Comparison of ENCODE assay signal across 9 mouse cellular contexts in genomic region chr4:133774570-133775554, GRCm38 (mm10). TPM values are rescaled to one million over a fixed set of nuclear protein-coding genes. Genes with fewer than 3 reads are reported as not detected.
DNase-seq lines count a peak whose midpoint lies in the region; ATAC-seq lines count a peak whose summit lies in the region.
"Had no signal": no experiment of that assay in that cellular context is flagged by ENCODE, and none has a peak within 500 bp of the region (broad histone marks: within the 10 kb centered on the region; RNA-seq: fewer than 3 reads in every experiment).

No protein-coding gene starts in this region.

- peak; percentile 16 to 31 for DNase-seq in thymus, postnatal 36 days
- no peak for DNase-seq in thymus, postnatal 0 days (ENCODE audit: low spot score)
- DNase-seq in cerebellum, adult 11-12 months = peak; percentile 89
- peak; percentile 70 to 80 for DNase-seq in gastrocnemius, postnatal 36 days
- peak; percentile 76 for DNase-seq in large intestine, adult 2 months (ENCODE audit: low read depth, low spot score)
- DNase-seq in spleen, postnatal 36 days (ENCODE audit: low spot score in 2 of 2) = peak; percentile 68 to 74

- peak overlapping the region; percentile 8; the same call in 1 of the 2 replicates for H3K4me3 ChIP-seq in macrophage (ENCODE audit: inconsistent target)
- no peak overlapping the region for H3K4me3 ChIP-seq in midbrain, embryonic 16.5 days (ENCODE audit: low read depth, low read length)
- H3K4me3 ChIP-seq: erythroblast, embryonic 14.5 days had no signal

- H3K27ac ChIP-seq in macrophage = peak overlapping the region; percentile 48
- no peak overlapping the region for H3K27ac ChIP-seq in midbrain, embryonic 16.5 days (ENCODE audit: low read length)

- intact Hi-C loops in gastrocnemius, postnatal 36 days (cut with DNase I) = loop anchor here (1.0 to 5.0 kb wide), 3 partner anchors 32 to 104 kb away; no protein-coding TSS in a partner anchor

- H3K9ac ChIP-seq in midbrain, embryonic 16.5 days (ENCODE audit: low read depth, low read length) = no peak overlapping the region

- ATAC-seq in midbrain, embryonic 16.5 days = no peak

- no peak overlapping the region for H3K4me2 ChIP-seq in midbrain, embryonic 16.5 days (ENCODE audit: low read length)

- H3K79me2 ChIP-seq in macrophage (ENCODE audit: inconsistent target) = no peaks in the 10 kb centered on the region

- H3K27me3 ChIP-seq in midbrain, embryonic 16.5 days (ENCODE audit: control insufficient read depth, insufficient read depth, low read depth, low read length) = no peaks in the 10 kb centered on the region

- no peaks in the 10 kb centered on the region for H3K4me1 ChIP-seq in midbrain, embryonic 16.5 days (ENCODE audit: control insufficient read depth, insufficient read depth, low read length)

- no peaks in the 10 kb centered on the region for H3K36me3 ChIP-seq in macrophage (ENCODE audit: inconsistent target)
- H3K36me3 ChIP-seq in midbrain, embryonic 16.5 days (ENCODE audit: control insufficient read depth, insufficient read depth, low read length) = no peaks in the 10 kb centered on the region

- no peaks in the 10 kb centered on the region for H3K9me3 ChIP-seq in midbrain, embryonic 16.5 days (replicated peaks; ENCODE audit: control insufficient read depth, low read length, poor library complexity, severe bottlenecking)

- 58% methylated on average over 21 of the region's 21 CpGs for WGBS in large intestine, adult 2 months
- WGBS in macrophage (ENCODE audit: missing documents) = 30% methylated on average over 17 of the region's 21 CpGs
- WGBS in midbrain, embryonic 16.5 days = 80% methylated on average over 21 of the region's 21 CpGs

RNA-seq across cellular contexts. Expression of gene Arid1a, which starts 18.3 kb away (rescaled TPM):
- 25.3 and 36.5 TPM in 2 replicates for polyA plus RNA-seq in thymus, postnatal 0 days (2015; fragmentation: Nextera tagmentation; extraction: Ambion mirVana)
- 10 to 100 TPM; 18.1 to 24.4 TPM for total RNA-seq in gastrocnemius, postnatal 36 days (2021)
- 25.2 and 39.5 TPM in 2 replicates for polyA plus RNA-seq in large intestine, adult 2 months (2012; rRNA removed)
- total RNA-seq in macrophage (2018; cell fraction: chromatin; rRNA removed) = 100 to 1,000 TPM in 19 of 26 experiments, 10 to 100 TPM in 7; 28.1 to 299 (median 129) TPM
- 10 to 100 TPM; 27.8 to 61.2 (median 49.8) TPM for total RNA-seq in macrophage (2018; cell fraction: cytosol; rRNA removed)
- 100 to 1,000 TPM in 11 of 26 experiments, 10 to 100 TPM in 15; 30.5 to 188 (median 96.9) TPM for total RNA-seq in macrophage (2018; cell fraction: nucleus; rRNA removed)
- polyA plus RNA-seq in macrophage (2018) = 24.4 to 30.0 TPM (median 27.9 TPM) in 3 replicates
- polyA plus RNA-seq in midbrain, embryonic 16.5 days (2015; fragmentation: Nextera tagmentation; extraction: Ambion mirVana) = 28.7 and 36.1 TPM in 2 replicates
